Mouse (Mus musculus): ENCODE measurements around the gene Gorasp2.
A peak's percentile ranks its signal among the peaks of the same experiment; 100 is the strongest.

The Gorasp2 gene

GRCm38 (mm10) chr2:70660887-70661714 lies at the start of gene Gorasp2:
TSS of gene Gorasp2 (plus strand) at chr2:70661576.
- DNase-seq (ENCODE audit: low read depth, low spot score): peak; percentile 96

- no peak for DNase-seq (ENCODE audit: low read depth, low spot score)
Measured at GRCm38 (mm10) chr2:70614745-70615351, 46.5 kb upstream of the Gorasp2 start.

- DNase-seq (ENCODE audit: low read depth, low spot score): no peak
Measured at GRCm38 (mm10) chr2:70616076-70616475, 45.3 kb upstream of the Gorasp2 start.

- DNase-seq (ENCODE audit: low read depth, low spot score): no peak
Measured at GRCm38 (mm10) chr2:70616617-70617016, 44.8 kb upstream of the Gorasp2 start.

- DNase-seq (ENCODE audit: low read depth, low spot score): peak; percentile 79
Measured at GRCm38 (mm10) chr2:70619232-70619835, 42.0 kb upstream of the Gorasp2 start.

- DNase-seq (ENCODE audit: low read depth, low spot score): peak; percentile 91
Measured at GRCm38 (mm10) chr2:70620225-70620624, 41.2 kb upstream of the Gorasp2 start.

- no peak for DNase-seq (ENCODE audit: low read depth, low spot score)
Measured at GRCm38 (mm10) chr2:70622244-70622643, 39.1 kb upstream of the Gorasp2 start.

- DNase-seq (ENCODE audit: low read depth, low spot score): no peak
Measured at GRCm38 (mm10) chr2:70625761-70626160, 35.6 kb upstream of the Gorasp2 start.

GRCm38 (mm10) chr2:70628397-70628796 lies 33.0 kb upstream of the Gorasp2 start:
- peak; percentile 51 for DNase-seq (ENCODE audit: low read depth, low spot score)

GRCm38 (mm10) chr2:70629339-70629761 lies 32.0 kb upstream of the Gorasp2 start:
- peak; percentile 84 for DNase-seq (ENCODE audit: low read depth, low spot score)

GRCm38 (mm10) chr2:70629921-70630320 lies 31.5 kb upstream of the Gorasp2 start:
- DNase-seq (ENCODE audit: low read depth, low spot score): no peak

GRCm38 (mm10) chr2:70631321-70631720 lies 30.1 kb upstream of the Gorasp2 start:
- peak; percentile 56 for DNase-seq (ENCODE audit: low read depth, low spot score)

- DNase-seq (ENCODE audit: low read depth, low spot score): no peak
Measured at GRCm38 (mm10) chr2:70632412-70632811, 29.0 kb upstream of the Gorasp2 start.

- DNase-seq (ENCODE audit: low read depth, low spot score): no peak
Measured at GRCm38 (mm10) chr2:70634028-70634690, 27.2 kb upstream of the Gorasp2 start.

GRCm38 (mm10) chr2:70640968-70641367 lies 20.4 kb upstream of the Gorasp2 start:
- peak; percentile 54 for DNase-seq (ENCODE audit: low read depth, low spot score)

- DNase-seq (ENCODE audit: low read depth, low spot score): no peak
Measured at GRCm38 (mm10) chr2:70642971-70643565, 18.3 kb upstream of the Gorasp2 start.

GRCm38 (mm10) chr2:70645266-70645780 lies 16.1 kb upstream of the Gorasp2 start:
- DNase-seq (ENCODE audit: low read depth, low spot score): no peak

GRCm38 (mm10) chr2:70647681-70648080 lies 13.7 kb upstream of the Gorasp2 start:
- no peak for DNase-seq (ENCODE audit: low read depth, low spot score)

GRCm38 (mm10) chr2:70648271-70648670 lies 13.1 kb upstream of the Gorasp2 start:
- no peak for DNase-seq (ENCODE audit: low read depth, low spot score)

GRCm38 (mm10) chr2:70649471-70649870 lies 11.9 kb upstream of the Gorasp2 start:
- no peak for DNase-seq (ENCODE audit: low read depth, low spot score)

- DNase-seq (ENCODE audit: low read depth, low spot score): no peak
Measured at GRCm38 (mm10) chr2:70651820-70652219, 9.6 kb upstream of the Gorasp2 start.

All from ES-CJ7 (cell line).